Mouse (Mus musculus) G1E (cell line): Measurements from ENCODE around the gene Lrrc2.

Experiments used
- CTCF ChIP-seq: IDR thresholded peaks from 2 replicates; pipeline ENCODE4 v1.5.1; 2012; ENCODE audit warnings: low read depth, low read length, inconsistent platforms, mixed read lengths
- GATA1 ChIP-seq: IDR thresholded peaks from 2 replicates; pipeline ENCODE4 v1.6.1; 2012; ENCODE audit warnings: borderline replicate concordance, low read length, inconsistent platforms, mixed read lengths
- GATA2 ChIP-seq: IDR thresholded peaks from 2 replicates; pipeline ENCODE4 v1.6.1; 2012; ENCODE audit warnings: low read depth, low read length, inconsistent platforms, borderline replicate concordance
- POLR2AphosphoS5 ChIP-seq: IDR thresholded peaks from 2 replicates; pipeline ENCODE4 v1.6.1; 2012; ENCODE audit warnings: low read depth, low read length, inconsistent platforms; ENCODE audit not compliant: insufficient replicate concordance
- TAL1 ChIP-seq: conservative IDR thresholded peaks from 2 replicates; pipeline ENCODE4 v1.6.1; 2012; ENCODE audit warnings: low read depth, low read length, inconsistent platforms, mixed read lengths

- no peak for TF ChIP-seq CTCF
- TF ChIP-seq GATA1 = no peak
- TF ChIP-seq POLR2AphosphoS5 = no peak
- no peak for TF ChIP-seq TAL1
- no peak for TF ChIP-seq GATA2
These were observed 1.7 kb downstream of the Lrrc2 start for GRCm38 (mm10) chr9:110952931-110953549.
